Mouse (Mus musculus): ENCODE measurements around the gene Extl2.
A peak's percentile ranks its signal among the peaks of the same experiment; 100 is the strongest.

The Extl2 gene

DNA sequence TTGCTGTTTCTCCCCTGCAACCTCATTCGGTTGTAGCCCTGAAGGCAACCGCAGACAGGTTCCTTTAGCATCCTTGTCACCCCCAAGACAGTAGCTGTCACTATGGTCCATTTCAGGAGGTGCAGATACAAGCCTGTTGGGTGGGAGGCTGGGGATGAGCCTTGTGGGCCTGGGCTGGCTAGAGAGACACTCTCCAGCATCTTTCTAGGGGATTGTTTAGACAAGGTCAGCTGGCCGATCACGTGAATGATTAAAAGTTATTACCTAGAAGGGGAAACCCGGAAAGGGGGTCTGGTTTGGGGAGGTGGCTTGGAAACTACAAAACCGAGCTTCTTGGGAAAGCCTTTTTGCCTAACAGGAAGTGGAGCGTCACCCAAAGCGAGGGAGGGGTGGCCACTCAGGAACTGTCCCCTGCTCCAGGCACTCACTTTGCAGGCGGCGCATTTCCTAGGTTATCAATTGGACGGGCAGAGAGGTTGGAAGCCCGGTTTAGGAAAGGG is 729 bp downstream of the Extl2 start:
- DNase-seq (ENCODE audit: low read depth) = peak; percentile 54

DNA sequence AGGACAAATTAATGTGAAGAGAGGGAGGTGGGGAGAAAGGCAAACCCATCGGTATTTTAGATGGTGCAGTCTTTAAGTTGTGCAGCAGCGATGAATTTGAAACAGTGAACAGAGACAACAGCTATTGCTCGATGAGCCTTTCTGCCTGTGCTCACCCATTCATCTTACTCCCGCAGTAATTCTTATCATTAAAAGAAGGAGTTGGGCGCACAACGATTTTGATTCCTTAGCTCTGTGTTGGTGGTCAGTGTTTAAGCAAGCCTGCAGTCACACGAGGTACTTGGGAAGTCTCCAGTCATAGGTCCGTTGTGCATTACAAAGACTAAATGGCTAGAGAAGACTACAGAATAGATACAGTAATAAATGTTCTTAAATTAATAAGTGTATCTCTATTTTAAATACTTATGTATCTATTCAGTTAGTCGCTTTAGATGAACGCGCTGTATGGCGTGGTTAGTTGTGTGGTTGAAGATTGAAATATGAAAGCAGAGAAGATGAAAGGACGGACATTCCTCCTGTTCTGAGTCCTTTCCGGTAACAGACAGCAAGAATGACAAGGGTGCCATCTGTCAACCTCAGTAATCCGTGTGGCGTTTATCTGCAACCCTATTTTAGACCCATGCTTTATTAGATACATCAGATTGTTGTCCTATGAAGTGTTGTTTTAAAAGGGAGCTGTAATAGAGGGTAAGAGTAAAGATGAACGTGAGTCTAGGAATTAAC is 2.5 kb downstream of the Extl2 start:
- no peak for DNase-seq (ENCODE audit: low read depth)

DNA sequence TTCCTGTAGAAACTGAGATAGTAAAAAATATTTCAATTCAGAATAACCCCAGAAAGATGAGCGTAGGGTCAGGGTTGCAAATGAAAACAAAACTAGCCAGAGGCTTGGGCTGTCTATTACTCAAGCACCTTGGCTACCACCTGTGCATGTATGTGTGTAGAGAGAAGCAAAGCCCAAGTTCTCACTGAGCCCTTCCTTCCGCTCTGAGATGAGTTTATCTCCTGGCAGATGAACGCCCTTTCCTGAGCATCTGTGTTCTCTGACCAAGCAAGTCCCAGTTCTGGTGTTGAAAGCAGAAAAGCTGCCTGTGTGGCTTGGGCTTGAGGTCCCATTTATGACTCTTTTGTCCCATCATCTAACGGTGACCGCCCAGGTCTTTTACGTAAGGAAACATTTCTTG is 7.6 kb downstream of the Extl2 start:
- DNase-seq (ENCODE audit: low read depth) = no peak

DNA sequence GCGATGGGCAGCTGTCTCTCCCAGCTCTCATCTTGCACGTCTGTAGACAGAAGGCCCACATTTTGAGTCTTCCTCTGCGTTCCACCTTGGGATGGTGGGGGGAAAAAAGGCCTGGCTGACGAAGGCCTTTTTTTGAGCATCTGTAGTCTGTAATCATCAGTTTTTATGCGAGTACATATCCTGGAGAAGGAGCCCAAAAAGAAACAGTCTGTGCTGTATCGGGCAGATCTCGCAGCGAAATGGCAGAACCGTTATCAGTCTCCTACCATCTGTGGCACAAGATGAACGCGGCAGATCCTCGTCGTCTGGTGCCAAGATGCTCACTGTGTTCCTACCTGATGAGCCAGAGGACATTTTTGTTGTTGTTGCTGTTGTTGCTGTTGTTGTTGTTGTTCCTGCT is 8.9 kb downstream of the Extl2 start:
- no peak for DNase-seq (ENCODE audit: low read depth)

DNA sequence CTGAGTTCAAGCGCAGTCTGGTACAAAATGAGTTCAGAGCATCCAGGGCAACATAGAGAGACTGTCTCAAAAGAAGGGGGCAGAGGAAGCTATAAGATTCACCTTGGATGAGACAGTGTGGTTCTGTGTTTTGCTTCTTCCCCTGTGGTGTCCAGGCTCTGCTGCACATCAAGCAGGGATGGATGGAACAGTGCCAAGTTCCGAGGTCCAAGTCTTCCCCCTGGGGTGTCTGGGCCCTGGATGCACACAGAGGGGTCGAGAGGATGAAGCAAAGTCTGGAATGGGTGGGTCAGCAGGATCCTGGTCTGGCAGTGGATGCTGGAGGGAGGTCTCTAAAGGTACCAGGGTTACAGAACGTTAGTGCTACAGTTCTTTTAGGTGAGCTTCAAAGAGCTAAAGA is 11.3 kb downstream of the Extl2 start:
- DNase-seq (ENCODE audit: low read depth) = no peak

DNA sequence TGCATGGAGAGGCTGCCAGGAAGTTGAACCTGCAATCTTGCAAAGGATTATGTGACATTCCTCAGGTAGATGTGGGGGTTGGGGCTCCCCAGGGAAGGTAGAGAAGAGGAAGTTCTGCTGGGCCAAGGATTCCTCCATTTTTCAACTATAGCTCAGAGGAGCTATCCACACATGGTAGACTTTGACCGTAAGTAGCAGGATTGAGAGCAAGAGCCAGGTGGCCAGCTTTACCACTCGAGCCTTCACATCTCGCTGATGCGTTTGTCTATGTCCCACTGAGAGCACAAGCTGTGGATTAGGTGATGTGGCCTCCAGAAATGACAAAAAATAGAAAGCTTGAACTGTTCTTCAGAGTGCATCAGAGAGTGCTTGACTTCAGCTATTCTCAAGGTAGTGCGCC is 11.9 kb downstream of the Extl2 start:
- DNase-seq (ENCODE audit: low read depth) = no peak

DNA sequence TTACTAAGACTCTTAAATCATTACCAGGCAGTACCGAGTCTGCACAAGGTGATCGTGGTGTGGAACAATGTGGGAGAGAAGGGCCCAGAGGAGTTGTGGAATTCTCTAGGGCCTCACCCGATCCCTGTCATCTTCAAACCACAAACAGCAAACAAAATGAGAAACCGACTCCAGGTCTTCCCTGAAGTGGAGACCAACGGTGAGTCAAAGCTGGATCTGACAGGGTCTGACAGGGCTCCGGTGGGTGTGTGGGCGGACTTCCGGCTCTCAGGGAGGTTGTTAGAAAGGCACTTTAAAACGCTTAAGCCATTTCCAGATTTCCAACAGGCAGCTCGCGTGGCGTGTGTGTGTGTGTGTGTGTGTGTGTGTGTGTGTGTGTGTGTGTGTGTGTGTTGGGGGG is 17.0 kb downstream of the Extl2 start:
- DNase-seq (ENCODE audit: low read depth) = no peak

DNA sequence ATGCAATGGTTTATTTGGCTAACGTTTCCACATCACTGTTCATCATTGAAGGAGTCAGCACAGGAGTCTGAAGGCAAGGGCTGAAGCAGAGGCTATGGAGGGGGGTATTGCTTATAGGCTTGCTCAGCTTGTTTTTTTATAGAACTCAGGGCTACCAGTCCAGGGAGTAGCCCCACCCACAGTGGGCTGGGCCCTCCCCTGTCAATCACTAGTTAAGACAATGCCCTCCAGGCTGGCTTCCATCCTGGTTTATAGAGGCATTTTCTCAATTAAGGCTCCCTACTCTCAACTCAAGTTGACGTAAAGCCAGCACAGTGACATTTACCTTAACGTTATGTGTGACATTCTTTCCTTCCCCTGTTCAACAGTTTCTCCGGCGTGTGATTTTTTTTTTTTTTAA is 17.4 kb downstream of the Extl2 start:
- no peak for DNase-seq (ENCODE audit: low read depth)

DNA sequence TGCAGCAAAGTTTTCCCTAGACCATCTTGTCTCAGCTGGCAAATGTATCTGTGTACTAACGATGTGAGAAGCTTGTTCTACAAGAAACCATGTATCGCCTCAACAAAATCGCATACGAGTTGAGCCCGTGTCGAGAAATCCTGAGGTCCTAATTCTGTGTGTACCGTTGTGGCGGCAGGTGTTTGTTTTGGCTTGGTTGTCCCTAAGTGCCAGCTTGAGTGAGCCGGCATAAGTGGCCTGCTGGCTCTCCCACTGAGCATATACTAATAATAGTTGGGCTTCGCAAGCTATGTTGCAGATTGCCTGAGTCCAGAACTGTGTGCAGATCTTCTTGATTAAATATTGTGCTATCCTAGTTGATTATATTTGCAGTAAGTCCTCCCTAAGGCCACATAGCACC is 18.4 kb downstream of the Extl2 start:
- DNase-seq (ENCODE audit: low read depth) = no peak

DNA sequence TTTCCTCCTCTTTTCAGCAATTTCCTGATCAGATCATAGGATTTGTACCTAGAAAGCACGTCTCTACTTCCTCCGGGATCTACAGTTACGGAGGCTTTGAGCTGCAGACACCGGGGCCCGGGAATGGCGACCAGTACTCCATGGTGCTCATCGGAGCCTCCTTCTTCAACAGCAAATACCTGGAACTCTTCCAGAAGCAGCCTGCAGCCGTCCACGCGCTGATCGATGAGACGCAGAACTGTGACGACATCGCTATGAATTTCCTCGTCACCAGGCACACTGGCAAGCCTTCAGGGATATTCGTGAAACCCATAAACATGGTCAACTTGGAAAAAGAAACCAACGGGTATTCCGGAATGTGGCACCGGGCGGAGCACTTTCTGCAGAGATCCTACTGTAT is 19.7 kb downstream of the Extl2 start:
- DNase-seq (ENCODE audit: low read depth) = no peak

DNA sequence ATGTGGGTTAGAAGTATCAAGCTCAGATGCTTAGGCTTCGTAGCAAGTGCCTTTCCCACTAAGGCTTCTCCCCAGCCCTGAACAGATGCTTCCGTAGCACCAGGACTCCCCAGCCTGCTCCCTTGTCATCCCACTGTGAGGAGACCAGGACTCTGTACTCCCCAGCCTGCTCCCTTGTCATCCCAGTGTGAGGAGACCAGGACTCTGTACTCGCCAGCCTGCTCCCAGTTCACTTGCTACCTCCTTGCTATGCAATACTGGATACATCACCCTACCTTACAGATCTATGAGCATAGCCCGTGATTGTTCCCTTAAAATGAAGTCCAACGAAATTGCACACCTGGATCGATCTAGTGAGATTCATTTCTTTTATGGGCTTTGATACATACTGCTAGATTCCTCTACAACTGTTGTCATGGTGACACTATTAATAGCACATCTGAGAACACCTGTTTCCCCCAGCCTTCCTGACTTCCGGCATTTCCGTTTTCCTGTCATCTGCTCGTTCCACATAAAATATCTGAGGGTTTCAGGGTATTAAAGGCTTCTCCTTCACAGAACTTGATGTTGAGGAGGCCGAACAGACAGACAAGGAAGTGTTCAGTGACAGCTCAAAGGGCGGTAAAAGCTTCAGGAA is 23.0 kb downstream of the Extl2 start:
- DNase-seq (ENCODE audit: low read depth) = peak; percentile 6

DNA sequence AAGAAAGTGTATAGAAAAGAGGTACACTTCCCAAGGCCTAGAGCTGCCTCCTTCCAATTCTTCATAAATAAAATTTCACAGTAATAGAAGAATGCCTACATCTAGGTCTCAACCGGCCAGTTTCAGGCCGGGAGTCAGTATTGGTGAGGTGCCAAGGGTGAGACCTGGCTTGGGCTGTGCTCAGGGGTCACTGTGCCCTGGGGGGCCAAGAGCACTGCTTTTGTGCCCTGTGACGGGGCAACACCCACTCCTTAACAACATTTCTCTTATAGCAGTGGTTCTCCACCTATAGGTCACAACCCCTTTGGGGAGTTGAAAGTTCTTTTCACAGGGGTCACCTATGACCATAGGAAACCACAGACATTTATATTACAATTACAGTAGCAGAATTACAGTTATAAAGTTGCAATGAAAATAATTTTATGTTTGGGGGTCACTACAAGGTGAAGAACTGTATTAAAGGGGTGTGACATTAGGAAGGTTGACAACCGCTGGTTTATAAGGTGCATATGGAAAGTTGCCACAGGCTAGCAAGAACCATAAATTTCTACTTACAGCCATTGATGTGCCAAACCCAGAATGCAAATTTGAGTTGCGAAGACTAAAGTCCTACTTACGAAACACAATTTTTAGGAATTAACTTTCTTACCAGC is 26.1 kb downstream of the Extl2 start:
- no peak for DNase-seq (ENCODE audit: low read depth)

DNA sequence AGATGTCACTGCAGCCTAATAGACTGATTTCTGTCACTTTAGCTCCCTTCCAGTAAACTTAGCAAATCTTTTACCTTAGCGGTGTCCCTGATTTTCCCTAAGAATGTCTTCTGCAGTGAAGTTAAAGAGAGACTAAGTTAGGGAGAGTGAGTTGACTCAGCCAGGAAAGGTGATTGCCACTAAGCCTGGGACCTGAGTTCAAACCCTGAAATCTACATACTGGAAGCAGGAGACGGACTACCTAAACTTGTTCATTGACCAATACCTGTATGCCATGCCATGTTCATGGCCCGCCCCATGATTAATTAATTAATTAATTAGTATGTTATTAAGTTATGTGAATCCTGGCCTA is 26.6 kb downstream of the Extl2 start:
- peak; percentile 59 for DNase-seq (ENCODE audit: low read depth)

DNA sequence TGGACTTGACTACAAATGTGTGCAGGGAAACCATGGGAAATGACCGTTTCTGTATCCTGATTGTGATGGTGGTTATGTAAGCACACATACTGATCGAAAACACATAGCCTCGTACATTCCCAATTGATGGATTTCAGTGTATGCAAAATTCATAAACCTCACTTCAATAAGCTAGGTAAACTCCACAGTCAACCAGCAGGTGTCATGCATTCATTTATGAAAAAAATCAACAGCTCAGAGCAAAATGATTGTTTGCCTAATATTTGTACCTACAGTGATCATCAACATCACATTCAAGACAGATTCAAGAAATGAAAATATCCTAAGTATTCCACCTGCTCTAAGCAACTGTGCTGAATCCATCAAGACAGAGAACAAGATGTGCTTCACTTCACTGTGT is 33.5 kb downstream of the Extl2 start:
- no peak for DNase-seq (ENCODE audit: low read depth)

DNA sequence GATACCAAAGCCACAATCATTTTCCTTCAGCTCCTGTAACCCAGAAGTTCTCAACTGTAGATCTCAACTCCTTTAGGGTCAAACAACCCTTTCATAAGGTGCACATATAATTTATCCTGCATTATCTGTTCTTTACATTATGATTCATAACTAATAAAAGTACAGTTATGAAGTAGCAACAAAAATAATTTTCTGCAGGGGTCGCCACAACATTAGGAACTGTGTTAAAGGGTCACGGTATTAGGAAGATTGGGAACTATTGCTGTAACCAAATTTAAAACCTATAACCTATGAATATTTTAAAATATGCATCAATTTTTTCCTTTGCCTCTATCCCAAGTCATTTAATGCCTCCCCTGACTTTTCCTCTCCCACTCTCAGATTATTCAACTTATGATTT is 38.7 kb downstream of the Extl2 start:
- DNase-seq (ENCODE audit: low read depth) = no peak

DNA sequence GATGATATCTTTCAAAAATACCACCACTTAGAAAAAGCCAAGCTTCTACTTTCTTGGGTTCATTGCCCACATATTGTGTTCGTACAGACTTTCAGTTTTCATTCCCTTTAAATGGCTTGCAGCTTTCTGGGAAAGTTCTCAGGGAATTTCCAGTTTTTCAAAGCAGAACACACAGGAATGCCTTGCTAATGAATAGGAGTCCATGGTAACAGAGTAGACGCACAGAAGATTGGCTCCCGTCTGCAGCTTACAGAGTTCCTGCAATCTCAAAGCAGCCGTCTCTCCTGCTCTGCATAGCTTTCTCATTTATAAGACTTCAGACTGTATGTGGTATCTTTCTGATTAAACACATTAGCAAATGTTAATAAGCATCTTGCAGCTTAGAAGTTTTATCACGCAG is 39.8 kb downstream of the Extl2 start:
- no peak for DNase-seq (ENCODE audit: low read depth)

DNA sequence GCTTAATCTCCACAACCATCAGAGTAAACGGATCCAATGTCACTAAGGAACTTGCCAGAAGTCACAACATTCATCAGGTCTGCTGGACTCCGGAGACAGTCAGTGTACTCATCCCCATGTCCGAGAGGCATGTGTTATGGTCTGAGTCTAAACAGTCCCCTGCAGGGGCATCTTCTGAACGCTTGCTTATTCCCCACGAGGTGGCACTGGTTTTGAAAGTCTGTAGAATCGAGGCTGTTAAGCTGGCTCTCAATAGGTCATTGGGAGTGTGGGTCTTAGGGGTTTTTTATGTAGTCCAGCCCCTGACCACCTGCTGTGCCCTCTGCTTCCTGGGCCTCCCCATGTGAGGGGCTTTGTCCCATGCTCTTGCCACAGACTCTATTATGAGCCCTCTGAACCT is 49.8 kb downstream of the Extl2 start:
- DNase-seq (ENCODE audit: low read depth) = no peak

DNA sequence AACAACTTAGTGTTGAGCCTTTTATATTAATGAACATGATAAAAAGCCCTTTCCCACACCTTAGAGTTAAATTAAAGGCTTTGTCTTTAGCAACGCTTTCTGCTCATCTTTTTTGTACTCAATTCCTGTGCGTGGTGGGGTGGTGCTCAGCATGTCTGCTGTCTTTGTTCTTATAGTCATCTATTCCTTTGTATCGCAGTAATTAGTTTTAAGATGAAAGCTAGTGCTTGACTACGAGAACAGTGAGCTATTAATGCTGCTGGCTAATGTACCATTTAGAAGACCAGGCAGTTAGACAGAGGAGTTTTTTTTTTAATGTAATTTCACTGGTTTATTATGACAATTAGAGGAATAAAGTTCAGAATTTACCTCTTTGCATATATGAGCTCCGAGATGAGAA is 53.1 kb downstream of the Extl2 start:
- no peak for DNase-seq (ENCODE audit: low read depth)

DNA sequence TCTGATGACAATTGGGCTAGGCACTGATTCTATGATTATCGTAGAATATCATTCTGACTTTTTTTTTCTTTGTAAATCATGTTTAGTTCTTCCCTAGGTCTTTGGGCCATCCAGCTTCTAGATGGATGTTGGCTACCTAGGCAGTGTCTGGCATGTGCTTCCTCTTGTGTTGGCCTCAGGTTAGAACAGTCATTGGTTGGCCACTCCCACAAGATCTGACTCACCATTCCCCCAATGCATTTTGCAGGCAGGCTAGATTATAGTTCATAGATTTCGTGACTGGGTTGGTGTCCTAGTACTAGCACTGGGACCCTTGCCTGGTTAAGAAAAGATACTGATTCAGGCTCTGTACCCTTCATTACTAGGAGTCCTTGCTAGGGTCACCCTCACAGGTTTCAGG is 54.9 kb downstream of the Extl2 start:
- DNase-seq (ENCODE audit: low read depth) = no peak

DNA sequence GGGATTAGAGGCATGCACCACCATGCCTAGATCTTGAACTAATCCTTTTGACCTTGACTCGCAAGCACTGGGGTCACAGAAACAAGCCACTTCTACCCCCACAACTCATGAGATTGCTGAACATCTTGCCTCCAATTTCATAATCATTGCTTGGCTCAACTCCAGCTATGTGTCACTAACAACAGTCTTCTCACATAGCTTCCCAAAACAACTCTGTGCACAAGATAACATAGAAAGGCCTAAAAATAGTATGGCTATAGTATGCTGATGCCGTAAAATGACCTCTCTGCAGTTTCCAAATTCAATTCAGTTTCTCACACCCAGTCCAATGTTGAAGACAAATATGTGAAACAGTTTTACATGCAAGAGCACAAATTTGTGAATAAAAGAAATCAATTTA is 65.3 kb downstream of the Extl2 start:
- no peak for DNase-seq (ENCODE audit: low read depth)

DNA sequence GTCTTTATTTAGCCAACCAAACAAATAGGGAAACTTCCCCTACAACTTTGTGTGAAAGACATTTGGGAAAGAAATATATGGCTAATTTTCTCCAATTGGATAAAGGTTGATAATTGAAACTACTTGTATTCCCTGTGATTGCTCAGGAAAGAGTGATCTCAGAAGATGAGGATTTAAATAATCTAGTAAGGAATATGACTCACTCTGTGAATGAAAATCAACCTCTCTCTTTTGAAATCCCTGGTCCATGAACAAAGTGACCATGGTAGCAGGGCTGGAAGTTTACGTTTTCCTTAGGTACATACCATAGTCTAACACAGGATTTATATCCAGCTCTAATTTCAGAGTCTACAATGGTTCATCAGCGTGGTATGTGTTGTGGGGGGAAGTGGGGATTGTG is 69.5 kb downstream of the Extl2 start:
- no peak for DNase-seq (ENCODE audit: low read depth)

DNA sequence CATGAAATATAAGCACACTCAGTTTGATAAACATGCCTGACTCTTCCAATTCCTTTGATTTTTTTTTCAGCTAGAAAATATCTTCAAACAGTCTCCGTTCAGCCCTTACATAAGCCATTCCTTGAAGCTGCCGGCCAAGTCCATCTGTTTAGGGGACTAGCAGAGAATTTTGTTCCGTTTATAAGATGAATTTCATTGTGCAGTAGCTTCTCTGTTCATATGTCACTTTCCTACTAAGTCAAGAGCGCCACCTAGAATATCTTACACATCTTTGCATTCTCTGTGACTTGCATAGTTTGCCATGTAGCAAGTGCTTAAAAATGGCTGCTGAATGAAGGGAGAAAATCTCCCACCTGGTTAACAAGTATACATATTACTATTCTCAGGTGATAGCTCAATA is 71.2 kb downstream of the Extl2 start:
- DNase-seq (ENCODE audit: low read depth) = peak; percentile 13
